Mouse (Mus musculus) cerebellum, adult 2 months (tissue): ENCODE results near the gene Pheta2. TPM values are rescaled to one million over a fixed set of nuclear protein-coding genes. Genes with fewer than 3 reads are reported as not detected.

Source experiments
- DNase-seq, 2 experiments: peaks; one replicate each; pipeline ENCODE4 v3.0.0; 2021
- H3K27ac ChIP-seq: fragments of 200-500 bp; 2 replicates; pipeline ENCODE4 v1.5.1; 2012; ENCODE audit warnings: low read length, control low read depth, inconsistent platforms; ENCODE audit not compliant: insufficient read depth
- H3K27me3 ChIP-seq: fragments of 200-500 bp; 2 replicates; pipeline ENCODE4 v1.6.1; 2012; ENCODE audit warnings: inconsistent platforms, mild to moderate bottlenecking, low read length, moderate library complexity; ENCODE audit not compliant: control insufficient read depth, insufficient read depth
- H3K4me1 ChIP-seq: fragments of 200-500 bp; 2 replicates; pipeline ENCODE4 v1.6.1; 2011; ENCODE audit warnings: low read length; ENCODE audit not compliant: control insufficient read depth, insufficient read depth
- H3K4me3 ChIP-seq: fragments of 200-500 bp; replicated peaks from 2 replicates; pipeline ENCODE3; 2011; ENCODE audit warnings: mild to moderate bottlenecking, low read depth, low read length, control low read depth; ENCODE audit not compliant: insufficient read depth
- CTCF ChIP-seq: fragments of 200-500 bp; IDR thresholded peaks from 2 replicates; pipeline ENCODE4 v1.5.1; 2011; ENCODE audit warnings: low read depth, mild to moderate bottlenecking, control low read depth, low read length, moderate library complexity, borderline replicate concordance; ENCODE audit not compliant: insufficient read depth
- POLR2A ChIP-seq: fragments of 200-500 bp; IDR thresholded peaks from 2 replicates; pipeline ENCODE4 v1.6.1; 2011; ENCODE audit warnings: low read length, control low read depth, borderline replicate concordance; ENCODE audit not compliant: insufficient read depth
- WGBS: fragments of 180-500 bp; shearing (Covaris S2); methylation state at CpG from one replicate; pipeline ENCODE4 v1.1.7; 2018; 5-methylcytosine and 5-hydroxymethylcytosine counted together
- polyA plus RNA-seq: library from polyadenylated mRNA; depleted of rRNA; stranded (reverse); fragments of >200 nt; gene quantifications from 2 replicates; pipeline ENCODE4 v1.2.3, GENCODE M21; 2012

Pheta2 gene
- polyA plus RNA-seq, 1 experiment, result 0.13 TPM

GRCm38 (mm10) chr15:82339150-82339549 is 408 bp downstream of the Pheta2 start:
- no peak overlapping the region for H3K27ac ChIP-seq

GRCm38 (mm10) chr15:82339634-82340254 is 1.0 kb downstream of the Pheta2 start:
- 87% methylated on average over 8 of the region's 8 CpGs for WGBS

More at GRCm38 (mm10) chr15:82339150-82339549, 408 bp downstream of the Pheta2 start:
- H3K4me1 ChIP-seq, result peaks cover 17% of the 10 kb centered on the region
- no peaks in the 10 kb centered on the region for H3K27me3 ChIP-seq
- H3K4me3 ChIP-seq, result peak overlapping the region; percentile 80
- no peak for DNase-seq
- 50% methylated on average over 10 of the region's 10 CpGs for WGBS
- no peak for TF ChIP-seq POLR2A

GRCm38 (mm10) chr15:82340414-82341035 is 1.8 kb downstream of the Pheta2 start:
- peaks cover 10% of the 10 kb centered on the region for H3K4me1 ChIP-seq
- no peak overlapping the region for H3K27ac ChIP-seq
- 57% methylated on average over 21 of the region's 21 CpGs for WGBS
- no peaks in the 10 kb centered on the region for H3K27me3 ChIP-seq
- no peak for TF ChIP-seq POLR2A
- no peak for TF ChIP-seq CTCF
- no peak overlapping the region for H3K4me3 ChIP-seq
- no peak for DNase-seq

More at GRCm38 (mm10) chr15:82339634-82340254, 1.0 kb downstream of the Pheta2 start:
- no peak for DNase-seq
- no peak for TF ChIP-seq CTCF
- no peak for TF ChIP-seq POLR2A
- no peak overlapping the region for H3K27ac ChIP-seq
- peaks cover 17% of the 10 kb centered on the region for H3K4me1 ChIP-seq
- no peak overlapping the region for H3K4me3 ChIP-seq
- H3K27me3 ChIP-seq, result no peaks in the 10 kb centered on the region

GRCm38 (mm10) chr15:82341036-82341501 is 2.3 kb downstream of the Pheta2 start:
- Histone ChIP-seq H3K4me3 (no peak overlapping the region), H3K27ac (no peak overlapping the region), H3K27me3 (no peaks in the 10 kb centered on the region), H3K4me1 (peaks cover 10% of the 10 kb centered on the region)
- TF ChIP-seq POLR2A, result no peak
- no peak for TF ChIP-seq CTCF
- DNase-seq, result no peak
- 12% methylated on average over 39 of the region's 40 CpGs for WGBS

GRCm38 (mm10) chr15:82341675-82342542 is 3.2 kb downstream of the Pheta2 start:
- DNase-seq, result no peak
- Histone ChIP-seq H3K4me1 (peaks cover 7% of the 10 kb centered on the region), H3K4me3 (no peak overlapping the region), H3K27ac (no peak overlapping the region), H3K27me3 (no peaks in the 10 kb centered on the region)
- 75% methylated on average over 15 of the region's 15 CpGs for WGBS
- TF ChIP-seq POLR2A (no peak), CTCF (no peak)

- no peak overlapping the region for H3K27ac ChIP-seq
- no peak for TF ChIP-seq POLR2A
- no peak for TF ChIP-seq CTCF
- H3K4me1 ChIP-seq, result peaks cover 7% of the 10 kb centered on the region
- no peak overlapping the region for H3K4me3 ChIP-seq
- DNase-seq, result no peak
- WGBS, result 82% methylated on average over 5 of the region's 5 CpGs
- no peaks in the 10 kb centered on the region for H3K27me3 ChIP-seq
Measured at GRCm38 (mm10) chr15:82342543-82342935, 3.8 kb downstream of the Pheta2 start.

- H3K4me1 ChIP-seq, result peaks cover 3% of the 10 kb centered on the region; the same call in 1 of the 2 replicates
- 51% methylated on average over 27 of the region's 27 CpGs for WGBS
- TF ChIP-seq CTCF, result no peak
- TF ChIP-seq POLR2A, result no peak
- DNase-seq, result no peak
- H3K27ac ChIP-seq, result no peak overlapping the region
- no peaks in the 10 kb centered on the region for H3K27me3 ChIP-seq
- H3K4me3 ChIP-seq, result no peak overlapping the region
Measured at GRCm38 (mm10) chr15:82343368-82344287, 4.9 kb downstream of the Pheta2 start.
